Mouse (Mus musculus) brain, embryonic 14.5 days (tissue): ENCODE results near the gene Adgrb2.

Experiments
- CTCF ChIP-seq: fragments of 200-500 bp; IDR thresholded peaks from 2 replicates; pipeline ENCODE4 v1.5.1; 2012; ENCODE audit warnings: inconsistent platforms, mild to moderate bottlenecking, moderate library complexity, borderline replicate concordance; ENCODE audit not compliant: insufficient read depth, insufficient read length; ENCODE audit errors: extremely low read depth
- POLR2A ChIP-seq: fragments of 200-500 bp; IDR thresholded peaks from 2 replicates; pipeline ENCODE4 v1.6.1; 2012; ENCODE audit warnings: mild to moderate bottlenecking, inconsistent platforms, borderline replicate concordance; ENCODE audit not compliant: poor library complexity, insufficient read depth, insufficient read length, severe bottlenecking; ENCODE audit errors: extremely low read depth

DNA sequence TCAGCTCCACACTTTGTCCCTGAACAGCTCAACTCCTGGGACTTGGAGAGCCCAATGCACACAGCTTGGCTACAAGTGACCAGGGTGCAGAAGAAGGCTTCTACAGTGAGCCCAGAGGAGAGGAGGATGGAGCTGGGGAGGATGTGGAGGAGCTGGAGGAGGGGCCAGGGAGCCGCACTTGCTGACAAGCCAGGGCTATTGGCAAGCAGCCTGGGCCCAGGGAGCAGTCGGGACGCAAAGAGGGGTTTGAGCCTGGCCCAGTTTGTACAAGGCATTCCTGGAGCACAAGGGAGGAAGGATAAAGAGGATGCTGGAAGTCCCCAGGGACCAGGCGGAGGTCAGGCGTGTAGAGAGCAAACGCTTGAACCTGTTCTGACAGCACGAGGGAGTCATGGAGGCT is 12.7 kb upstream of the Adgrb2 start:
- TF ChIP-seq CTCF (no peak), POLR2A (no peak)
